Mouse (Mus musculus): ENCODE data around the gene Nfatc3. TPM values are rescaled to one million over a fixed set of nuclear protein-coding genes. Genes with fewer than 3 reads are reported as not detected.

Gene Nfatc3
- total RNA-seq, 2 experiments from 2014 or later = 20.1 to 20.7 TPM

DNA sequence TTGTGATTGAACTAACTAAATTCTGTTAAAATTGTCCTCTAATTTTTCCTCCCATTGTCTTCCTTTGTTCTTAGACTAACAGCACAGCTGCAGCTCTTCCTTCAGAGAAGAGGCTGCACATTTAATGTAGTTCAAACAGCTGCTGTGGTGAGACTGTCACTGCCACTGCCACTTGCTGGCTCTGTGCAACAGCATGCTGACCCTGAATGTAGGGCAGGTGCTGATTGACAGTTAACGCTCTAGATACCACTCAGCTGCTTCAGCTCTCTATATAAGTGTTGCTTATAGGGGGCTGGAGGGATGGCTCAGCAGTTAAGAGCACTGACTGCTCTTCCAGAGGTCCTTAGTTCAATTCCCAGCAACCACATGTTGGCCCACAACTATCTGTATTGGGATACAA lies 53.9 kb downstream of the Nfatc3 start:
- intact Hi-C loops (cut with DNase I) = no loop called here
- DNase-seq = no peak

DNA sequence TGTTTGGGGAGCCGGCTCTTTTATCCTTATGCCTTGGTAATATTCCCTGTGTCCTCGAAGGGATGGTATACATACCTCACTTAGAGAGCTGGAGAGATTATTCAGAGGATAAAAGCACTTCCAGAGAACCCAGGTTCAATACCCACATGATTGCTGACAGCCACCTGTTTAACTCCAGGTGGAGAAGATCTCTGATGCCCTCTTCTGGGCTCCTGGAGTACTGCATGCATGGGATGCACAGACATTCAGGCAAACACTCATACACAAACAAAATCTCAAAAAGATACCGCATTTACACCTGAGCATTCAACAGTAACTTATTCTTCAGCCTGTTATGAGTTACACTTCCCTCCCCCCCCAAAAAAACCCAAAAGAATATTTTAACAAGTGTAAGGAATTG lies 57.3 kb downstream of the Nfatc3 start:
- DNase-seq = peak in 1 of 2 experiments; percentile 46
- intact Hi-C loops (cut with DNase I) = loop anchor here (2.0 kb wide), 1 partner anchor 125 kb away; the partner anchor contains the start of gene Dus2

GRCm38 (mm10) chr8:106123443-106123842 lies 64.8 kb downstream of the Nfatc3 start:
- intact Hi-C loops (cut with DNase I) = no loop called here
- no peak for DNase-seq

- DNase-seq = no peak
- intact Hi-C loops (cut with DNase I) = no loop called here
These were observed 67.4 kb downstream of the Nfatc3 start for GRCm38 (mm10) chr8:106126055-106126454.

DNA sequence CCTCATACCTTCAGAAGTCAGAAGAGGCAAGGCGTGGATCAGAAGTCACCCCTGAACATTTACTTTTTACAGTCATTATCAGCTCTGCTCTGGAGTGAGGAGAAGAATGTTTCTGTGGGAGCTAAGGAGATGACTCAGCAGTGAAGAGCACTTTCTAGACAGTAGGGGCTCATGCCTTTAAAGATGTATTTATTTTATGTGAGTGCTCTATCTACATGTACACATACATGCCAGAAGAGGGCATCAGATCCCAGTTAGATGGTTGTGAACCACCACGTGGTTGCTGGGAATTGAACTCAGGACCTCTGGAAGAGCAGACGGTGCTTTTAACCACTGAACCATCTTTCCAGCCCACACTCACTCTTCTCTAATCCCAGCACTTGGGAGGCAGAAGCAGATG lies 68.4 kb downstream of the Nfatc3 start:
- no peak for DNase-seq
- intact Hi-C loops (cut with DNase I) = no loop called here

- intact Hi-C loops (cut with DNase I) = no loop called here
- no peak for DNase-seq
These were observed 69.3 kb downstream of the Nfatc3 start for GRCm38 (mm10) chr8:106127882-106128410.

- intact Hi-C loops (cut with DNase I) = no loop called here
- DNase-seq = no peak
These were observed 70.7 kb downstream of the Nfatc3 start for GRCm38 (mm10) chr8:106129232-106129930.

DNA sequence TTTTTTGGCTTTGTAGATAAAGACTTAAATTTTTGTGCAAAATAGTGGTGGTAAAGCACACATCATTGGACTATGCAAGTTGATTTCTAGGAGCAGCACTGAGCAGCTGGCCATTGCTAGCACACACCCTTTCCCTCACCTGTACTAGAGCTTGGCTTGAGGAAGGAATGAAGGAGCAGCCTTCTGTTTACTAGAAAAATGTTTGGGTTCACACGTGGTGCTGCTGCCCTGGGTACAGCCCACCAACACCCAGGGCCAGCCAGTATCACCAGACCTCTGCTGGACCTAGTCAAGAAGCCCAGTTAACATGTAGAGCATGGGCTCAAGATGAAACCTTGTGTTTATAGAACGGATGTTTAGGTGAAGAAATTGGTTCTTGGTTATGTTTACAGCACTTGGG lies 71.4 kb downstream of the Nfatc3 start:
- no peak for DNase-seq
- intact Hi-C loops (cut with DNase I) = no loop called here

- no peak for DNase-seq
- intact Hi-C loops (cut with DNase I) = no loop called here
These were observed 71.9 kb downstream of the Nfatc3 start for GRCm38 (mm10) chr8:106130505-106130904.

GRCm38 (mm10) chr8:106131021-106131420 lies 72.4 kb downstream of the Nfatc3 start:
- intact Hi-C loops (cut with DNase I) = no loop called here
- no peak for DNase-seq

GRCm38 (mm10) chr8:106131488-106132222 lies 73.0 kb downstream of the Nfatc3 start:
- no peak for DNase-seq
- intact Hi-C loops (cut with DNase I) = no loop called here

DNA sequence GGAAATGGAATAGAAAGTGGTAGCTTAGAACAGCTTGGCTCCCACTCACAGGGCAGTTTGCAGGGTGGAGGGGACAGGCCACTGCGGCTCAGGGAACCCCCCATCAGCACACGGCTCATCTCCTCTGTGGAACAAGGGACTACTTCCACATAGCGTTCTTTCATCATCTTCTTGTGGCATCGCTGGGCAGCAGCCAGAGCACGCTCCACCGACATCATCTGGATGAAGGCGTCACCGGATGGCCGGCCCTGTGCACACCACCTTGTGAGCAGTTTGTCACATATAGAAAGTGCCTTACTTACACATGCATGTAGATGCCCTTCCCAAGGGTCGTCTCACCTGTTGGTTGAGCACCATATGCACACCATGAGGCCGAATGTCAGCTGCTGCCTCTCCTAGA lies 73.7 kb downstream of the Nfatc3 start:
- intact Hi-C loops (cut with DNase I) = no loop called here
- DNase-seq = no peak

DNA sequence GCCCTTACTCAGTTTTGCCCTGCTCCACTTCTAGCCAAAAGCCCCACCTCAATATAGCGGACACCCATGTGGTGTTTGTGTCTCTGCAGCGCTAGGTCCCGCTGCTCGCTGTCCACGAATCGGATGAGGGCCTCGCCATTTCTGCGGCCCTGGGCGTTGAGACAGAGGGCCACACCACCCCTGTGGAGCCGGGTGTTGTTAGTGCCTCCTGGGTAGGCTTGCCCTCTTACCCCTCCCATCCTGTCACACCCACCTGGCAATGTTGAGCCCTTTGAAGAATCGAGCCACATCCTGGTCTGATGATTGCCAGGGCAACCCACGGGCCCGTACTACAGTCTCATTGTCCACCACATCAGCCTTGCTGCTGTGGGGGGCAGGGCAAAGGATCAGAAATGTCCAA lies 74.9 kb downstream of the Nfatc3 start:
- intact Hi-C loops (cut with DNase I) = no loop called here

GRCm38 (mm10) chr8:106133946-106134345 lies 75.3 kb downstream of the Nfatc3 start:
- intact Hi-C loops (cut with DNase I) = no loop called here
- no peak for DNase-seq

More for the DNA sequence above, 74.9 kb downstream of the Nfatc3 start:
- no peak for DNase-seq

DNA sequence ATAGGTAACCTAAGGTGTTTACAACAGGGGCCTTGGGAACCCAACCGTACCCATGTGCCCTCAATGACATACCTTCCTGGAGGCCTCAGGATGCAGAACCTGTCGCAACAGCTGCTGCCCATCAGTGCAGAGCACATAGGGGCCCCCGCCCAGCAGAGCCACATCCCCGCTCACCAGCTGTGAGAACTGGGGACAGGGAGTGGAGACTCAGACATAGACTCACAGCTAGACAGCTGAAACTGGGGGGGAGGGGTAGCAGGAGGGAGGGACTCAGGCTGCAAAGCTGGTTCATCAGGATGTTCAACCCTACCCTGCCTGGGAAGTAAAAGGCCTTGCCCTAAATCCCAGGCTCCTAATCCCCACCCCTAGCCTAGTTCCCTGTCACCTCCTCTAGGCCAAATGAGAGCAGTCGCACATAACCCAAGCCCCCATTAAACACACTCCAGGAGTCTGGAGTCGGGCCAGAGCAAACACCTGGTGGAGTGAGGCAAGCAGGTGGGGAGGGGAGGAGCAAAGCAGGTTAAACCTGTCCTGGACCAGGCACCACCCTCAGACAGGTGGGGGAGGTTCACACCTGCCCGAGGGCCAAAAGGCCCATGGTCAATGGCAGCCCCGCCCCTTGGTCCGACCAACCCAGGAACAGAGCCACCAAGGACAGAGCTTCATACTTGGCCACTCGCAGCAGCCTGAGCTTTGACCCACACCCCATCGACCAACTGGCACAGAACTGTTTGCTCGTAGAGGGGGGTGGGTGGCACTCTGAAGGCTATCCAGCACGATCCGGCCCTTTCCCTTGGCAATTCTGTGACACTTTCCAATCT lies 76.3 kb downstream of the Nfatc3 start:
- intact Hi-C loops (cut with DNase I) = no loop called here
- DNase-seq = no peak

- intact Hi-C loops (cut with DNase I) = no loop called here
- no peak for DNase-seq
These were observed 77.0 kb downstream of the Nfatc3 start for GRCm38 (mm10) chr8:106135672-106136071.

DNA sequence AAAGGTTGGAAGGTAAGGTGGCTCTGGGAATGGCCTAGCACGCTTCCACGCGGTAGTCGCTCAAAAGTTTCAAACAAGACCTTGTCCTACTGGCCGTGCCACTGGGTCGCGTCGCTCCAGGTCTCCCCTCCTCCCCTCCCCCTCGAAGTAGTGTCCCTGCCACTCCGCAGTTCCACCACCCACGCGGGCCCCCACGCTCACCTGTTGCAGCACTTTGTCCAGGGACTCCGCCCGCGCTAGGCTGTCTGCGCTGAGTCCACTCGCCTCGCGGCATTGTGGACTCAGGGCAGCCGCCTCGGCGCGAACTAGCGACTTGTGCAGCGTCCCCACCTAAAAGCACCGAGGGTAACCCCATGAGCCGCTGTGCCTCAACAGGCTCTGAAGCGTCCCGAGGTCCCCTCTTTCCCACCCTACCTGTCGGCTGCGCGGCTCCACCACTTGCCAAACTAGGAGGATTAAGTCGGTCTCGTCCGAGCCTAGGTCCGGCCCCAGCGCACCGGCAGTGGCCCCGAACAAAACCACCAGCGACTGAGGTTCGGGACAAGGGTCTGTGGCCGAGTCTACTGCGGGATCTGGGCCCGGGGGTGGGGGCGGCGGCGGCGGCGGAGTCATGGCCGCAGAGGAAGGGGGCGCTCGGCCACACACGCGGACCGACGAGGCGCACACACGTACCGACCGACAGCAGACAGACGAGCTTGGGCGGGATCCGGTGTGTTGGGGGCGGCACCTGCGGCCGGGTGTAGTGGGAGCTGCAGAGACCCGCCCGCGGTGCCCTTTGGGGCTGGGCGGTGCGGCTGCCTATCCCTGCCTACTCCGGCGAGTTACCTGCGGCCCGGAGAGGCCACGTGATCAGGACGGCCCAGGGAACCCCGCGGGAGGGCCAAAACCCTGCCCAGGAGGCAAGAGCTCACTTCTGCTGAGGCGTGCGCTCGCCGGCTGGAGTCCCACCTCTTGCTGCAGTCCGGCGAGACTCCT lies 77.8 kb downstream of the Nfatc3 start, which contains the start of gene Esrp2:
Esrp2 (minus strand) TSS at position 819 of the 975 bp plus-strand sequence.
- intact Hi-C loops (cut with DNase I) = no loop called here
- peak in 1 of 2 experiments; percentile 32 for DNase-seq

GRCm38 (mm10) chr8:106137218-106137905 lies 78.7 kb downstream of the Nfatc3 start:
- DNase-seq = no peak
- intact Hi-C loops (cut with DNase I) = no loop called here

- intact Hi-C loops (cut with DNase I) = no loop called here
- DNase-seq = peak; percentile 66 to 71
These were observed 79.4 kb downstream of the Nfatc3 start for GRCm38 (mm10) chr8:106137906-106138477.

Measured in heart, postnatal 36 days (tissue).